Mouse (Mus musculus): ENCODE data around the gene Asap2. TPM values are rescaled to one million over a fixed set of nuclear protein-coding genes. Genes with fewer than 3 reads are reported as not detected.

The Asap2 gene
- total RNA-seq, 2 experiments from 2014 or later: 43.2 to 45.6 TPM

GRCm38 (mm10) chr12:21208172-21208795, 218.0 kb downstream of the Asap2 start:
- no peak for DNase-seq (ENCODE audit: low spot score in 2 of 2)

GRCm38 (mm10) chr12:21209273-21209672, 219.0 kb downstream of the Asap2 start:
- DNase-seq (ENCODE audit: low spot score in 2 of 2): no peak

GRCm38 (mm10) chr12:21212876-21213275, 222.6 kb downstream of the Asap2 start:
- no peak for DNase-seq (ENCODE audit: low spot score in 2 of 2)

- DNase-seq (ENCODE audit: low spot score in 2 of 2): no peak
Measured at GRCm38 (mm10) chr12:21214551-21215165, 224.4 kb downstream of the Asap2 start.

- DNase-seq (ENCODE audit: low spot score in 2 of 2): no peak
Measured at GRCm38 (mm10) chr12:21217776-21218444, 227.7 kb downstream of the Asap2 start.

GRCm38 (mm10) chr12:21220596-21220995, 230.3 kb downstream of the Asap2 start:
- no peak for DNase-seq (ENCODE audit: low spot score in 2 of 2)

DNA sequence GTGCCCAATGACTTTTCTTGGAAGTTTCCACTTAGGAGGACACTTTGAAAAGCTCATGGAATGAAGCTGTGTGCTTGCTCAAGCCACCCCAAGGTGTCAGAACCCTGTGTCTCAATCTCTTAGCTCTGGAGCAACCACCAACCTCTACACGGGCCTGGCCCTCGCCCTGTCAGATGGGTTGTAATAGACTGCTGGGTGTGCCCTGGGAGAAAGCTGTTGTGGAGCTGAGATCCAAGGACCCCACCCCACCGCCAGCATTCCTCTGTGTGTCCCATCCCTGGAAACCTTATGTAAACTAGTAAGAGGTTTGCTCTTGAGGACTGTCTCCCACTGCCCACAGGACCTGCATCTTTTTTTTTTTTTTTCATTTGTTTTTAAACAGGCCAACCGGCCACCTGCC, 233.7 kb downstream of the Asap2 start:
- no peak for DNase-seq (ENCODE audit: low spot score in 2 of 2)

GRCm38 (mm10) chr12:21225358-21225757, 235.1 kb downstream of the Asap2 start:
- DNase-seq (ENCODE audit: low spot score in 2 of 2): no peak

DNA sequence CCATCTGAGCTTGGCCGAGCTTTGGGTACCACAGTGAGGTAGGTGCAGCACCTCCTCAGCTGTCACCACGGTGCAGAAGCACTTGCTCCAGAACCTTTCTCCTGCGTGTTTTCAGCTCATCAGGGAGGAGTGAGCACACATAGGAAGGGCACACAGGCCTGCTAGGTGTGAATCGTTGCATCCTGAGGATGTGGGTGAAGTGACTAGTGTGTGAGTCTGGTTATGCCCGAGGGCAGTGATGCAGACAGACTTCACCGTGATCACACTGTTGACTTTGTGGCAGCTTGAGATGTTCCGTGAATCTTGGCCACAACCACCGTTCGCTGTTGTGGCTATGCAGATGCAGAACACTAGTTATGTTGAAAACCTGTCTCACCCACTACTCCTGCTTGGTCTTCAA, 236.1 kb downstream of the Asap2 start:
- DNase-seq (ENCODE audit: low spot score in 2 of 2): no peak

GRCm38 (mm10) chr12:21227076-21227980, 237.1 kb downstream of the Asap2 start:
- DNase-seq (ENCODE audit: low spot score in 2 of 2): peak; percentile 38 to 47

DNA sequence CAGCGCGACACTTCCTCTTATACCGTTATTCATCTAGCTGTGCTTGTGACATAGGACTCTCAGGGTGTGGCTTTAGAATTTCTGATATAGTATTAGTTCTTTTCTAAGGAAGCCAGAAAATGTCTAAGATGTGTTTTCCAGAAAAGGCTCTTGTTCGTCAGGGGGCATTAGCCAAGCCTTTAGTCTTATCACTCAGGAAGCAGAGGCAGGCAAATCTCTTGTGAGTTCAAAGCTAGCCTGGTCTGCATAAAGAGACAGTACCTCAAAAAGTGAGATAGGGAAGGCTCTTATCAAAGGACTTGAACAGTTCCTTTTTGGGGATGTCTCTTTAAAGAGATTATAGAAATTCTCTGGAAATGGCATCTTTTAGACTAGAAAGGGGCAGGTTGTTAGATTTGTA, 238.4 kb downstream of the Asap2 start:
- DNase-seq (ENCODE audit: low spot score in 2 of 2): no peak

DNA sequence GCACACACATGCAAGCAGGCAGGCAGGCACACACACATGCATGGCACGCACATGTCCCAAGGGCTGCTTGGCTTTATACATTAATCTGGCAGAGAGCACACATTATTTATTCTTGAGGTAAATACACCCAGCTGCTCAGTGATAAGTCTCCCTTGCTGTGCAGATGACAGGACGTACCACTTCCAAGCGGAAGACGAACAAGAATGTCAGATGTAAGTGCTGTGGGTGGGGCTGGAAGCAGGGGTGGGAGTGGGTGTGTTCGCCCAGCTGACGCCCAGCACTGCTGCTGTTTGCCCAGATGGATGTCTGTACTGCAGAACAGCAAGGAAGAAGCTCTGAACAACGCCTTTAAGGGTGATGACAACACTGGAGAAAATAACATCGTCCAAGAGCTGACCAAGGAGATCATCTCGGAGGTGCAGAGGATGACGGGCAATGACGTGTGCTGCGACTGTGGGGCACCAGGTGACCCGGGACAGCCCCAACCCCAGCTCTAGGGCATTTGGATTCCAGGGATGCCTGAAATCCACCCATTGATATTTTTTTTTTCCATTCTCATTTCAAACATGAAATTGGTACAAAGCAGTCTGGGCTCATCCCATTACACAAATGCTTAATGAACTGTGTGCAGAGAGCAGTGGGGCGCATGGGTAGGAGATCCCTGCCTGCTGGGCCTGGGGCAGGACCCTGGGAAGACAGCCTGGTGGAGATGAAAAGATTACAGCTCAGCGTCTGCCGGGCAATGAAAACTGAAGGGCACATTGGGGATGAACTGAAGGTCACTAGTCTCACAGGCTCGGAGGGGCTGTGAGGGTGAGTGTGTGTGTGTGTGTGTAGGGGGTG, 239.0 kb downstream of the Asap2 start:
- DNase-seq (ENCODE audit: low spot score in 2 of 2): peak in 1 of 2 experiments; percentile 37

- no peak for DNase-seq (ENCODE audit: low spot score in 2 of 2)
Measured at GRCm38 (mm10) chr12:21233727-21234126, 243.5 kb downstream of the Asap2 start.

DNA sequence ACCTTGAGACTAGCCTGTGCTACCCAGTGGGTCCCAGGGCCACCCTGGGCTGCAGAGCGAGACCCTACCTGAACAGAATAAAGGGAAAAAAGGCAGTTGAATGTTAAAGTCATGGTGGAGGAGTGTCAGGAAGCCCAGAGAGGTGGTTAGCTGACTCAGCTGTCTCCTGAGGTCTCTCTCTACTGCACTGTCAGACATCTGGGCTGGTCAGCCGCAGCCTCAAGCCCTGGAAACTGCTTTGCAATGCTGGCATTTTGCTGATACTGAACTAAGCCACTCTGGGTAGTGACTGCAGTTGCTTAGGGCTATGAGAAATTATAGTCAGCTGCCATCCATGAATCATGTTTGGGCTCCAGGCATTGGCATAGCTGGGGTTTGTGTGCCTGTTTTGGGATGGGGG, 244.3 kb downstream of the Asap2 start:
- DNase-seq (ENCODE audit: low spot score in 2 of 2): no peak

GRCm38 (mm10) chr12:21241965-21242364, 251.7 kb downstream of the Asap2 start:
- DNase-seq (ENCODE audit: low spot score in 2 of 2): no peak

GRCm38 (mm10) chr12:21244375-21244960, 254.2 kb downstream of the Asap2 start:
- no peak for DNase-seq (ENCODE audit: low spot score in 2 of 2)

DNA sequence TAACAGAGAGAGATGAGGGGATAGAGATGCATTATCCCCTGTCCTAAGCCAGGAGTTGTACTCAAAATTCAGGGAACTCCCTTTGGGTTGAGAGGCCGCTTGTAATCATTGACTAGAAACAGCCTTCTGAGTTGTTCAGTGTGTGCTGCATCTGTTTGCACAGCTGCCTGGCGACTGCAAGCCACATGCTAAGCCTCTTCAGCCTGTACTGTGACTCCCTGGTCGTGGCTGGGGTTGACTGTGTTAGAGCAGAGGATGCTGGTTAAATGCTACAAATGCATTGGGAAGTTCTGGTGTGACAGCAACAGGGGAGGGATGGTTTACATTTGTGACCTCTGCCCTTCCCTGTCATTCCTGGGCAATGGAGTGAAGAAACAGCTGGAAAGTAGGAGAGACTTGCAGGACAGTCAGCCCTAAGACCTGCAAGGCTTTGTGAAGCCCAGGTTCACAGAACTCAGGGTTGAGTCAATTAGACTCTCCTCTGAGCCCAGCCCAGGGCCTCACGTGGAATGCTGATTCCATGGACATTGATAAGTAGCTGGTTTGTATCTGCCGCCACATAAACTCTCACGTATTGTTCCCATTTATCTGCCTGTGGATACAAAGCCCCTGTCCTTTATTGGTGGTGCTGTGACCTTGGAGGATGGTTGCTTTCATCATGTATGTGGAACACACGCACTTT, 257.6 kb downstream of the Asap2 start:
- no peak for DNase-seq (ENCODE audit: low spot score in 2 of 2)

GRCm38 (mm10) chr12:21260494-21261256, 270.4 kb downstream of the Asap2 start:
- no peak for DNase-seq (ENCODE audit: low spot score in 2 of 2)

GRCm38 (mm10) chr12:21261521-21261920, 271.3 kb downstream of the Asap2 start:
- no peak for DNase-seq (ENCODE audit: low spot score in 2 of 2)
